Mouse (Mus musculus): Measurements from ENCODE around the gene Rpn1. TPM values are rescaled to one million over a fixed set of nuclear protein-coding genes. Genes with fewer than 3 reads are reported as not detected.
"Not testable (repeated sequence)": the region's sequence is repeated elsewhere in the genome, so short reads cannot be mapped to it uniquely, and the experiment has no call there.

The Rpn1 gene
- polyA plus RNA-seq, 1 experiment from 2014 or later, result 425 TPM

- H3K36me3 ChIP-seq, result no peaks in the 10 kb centered on the region
- no peak overlapping the region for H3K9ac ChIP-seq
- WGBS, result 68% methylated on average over 4 of the region's 4 CpGs
- no peak overlapping the region for H3K4me3 ChIP-seq (replicated peaks)
- ATAC-seq (replicated peaks; ENCODE audit: low FRiP score), result no peak
- no peak overlapping the region for H3K27ac ChIP-seq
- H3K27me3 ChIP-seq, result 0 out of 2 replicates have a peak, but pooled peaks cover 5% of the 10 kb centered on the region
- H3K9me3 ChIP-seq (replicated peaks), result no peaks in the 10 kb centered on the region
- H3K4me2 ChIP-seq, result no peak overlapping the region
- peaks cover 13% of the 10 kb centered on the region for H3K4me1 ChIP-seq
Measured at GRCm38 (mm10) chr6:88124551-88124950, 40.3 kb downstream of the Rpn1 start.

- not testable (repeated sequence) for H3K27ac ChIP-seq; H3K27me3 ChIP-seq; H3K36me3 ChIP-seq; H3K9ac ChIP-seq; ATAC-seq (replicated peaks; ENCODE audit: low FRiP score); H3K4me3 ChIP-seq (replicated peaks); H3K9me3 ChIP-seq (replicated peaks); H3K4me2 ChIP-seq
- peaks cover 13% of the 10 kb centered on the region for H3K4me1 ChIP-seq
- 86% methylated on average over 10 of the region's 10 CpGs for WGBS
Measured at GRCm38 (mm10) chr6:88125815-88126214, 41.5 kb downstream of the Rpn1 start.

- Histone ChIP-seq H3K4me1 (peaks cover 20% of the 10 kb centered on the region), H3K27me3 (0 out of 2 replicates have a peak, but pooled peaks cover 3% of the 10 kb centered on the region), H3K9me3 (replicated peaks) (no peaks in the 10 kb centered on the region), H3K4me3 (replicated peaks) (no peak overlapping the region), H3K9ac (no peak overlapping the region), H3K27ac (no peak overlapping the region), H3K36me3 (no peaks in the 10 kb centered on the region), H3K4me2 (no peak overlapping the region)
- no peak for ATAC-seq (replicated peaks; ENCODE audit: low FRiP score)
- WGBS, result 38% methylated on average over 5 of the region's 5 CpGs
Measured at GRCm38 (mm10) chr6:88131521-88131920, 47.2 kb downstream of the Rpn1 start.

GRCm38 (mm10) chr6:88132051-88132450 lies 47.8 kb downstream of the Rpn1 start:
- ATAC-seq (replicated peaks; ENCODE audit: low FRiP score), result 0 out of 2 replicates have a peak, but pooled peaks have one; percentile 23
- Histone ChIP-seq H3K4me3 (replicated peaks) (no peak overlapping the region), H3K4me1 (peaks cover 24% of the 10 kb centered on the region), H3K9me3 (replicated peaks) (no peaks in the 10 kb centered on the region), H3K4me2 (peak overlapping the region; percentile 40), H3K9ac (no peak overlapping the region), H3K27me3 (0 out of 2 replicates have a peak, but pooled peaks cover 3% of the 10 kb centered on the region), H3K27ac (no peak overlapping the region), H3K36me3 (no peaks in the 10 kb centered on the region)
- WGBS, result 9% methylated on average over 17 of the region's 17 CpGs

- H3K4me2 ChIP-seq, result no peak overlapping the region
- H3K9ac ChIP-seq, result no peak overlapping the region
- no peak overlapping the region for H3K27ac ChIP-seq
- no peak overlapping the region for H3K4me3 ChIP-seq (replicated peaks)
- no peaks in the 10 kb centered on the region for H3K9me3 ChIP-seq (replicated peaks)
- H3K4me1 ChIP-seq, result peaks cover 24% of the 10 kb centered on the region
- no peaks in the 10 kb centered on the region for H3K36me3 ChIP-seq
- ATAC-seq (replicated peaks; ENCODE audit: low FRiP score), result no peak
- WGBS, result 87% methylated on average over 6 of the region's 6 CpGs
- 0 out of 2 replicates have a peak, but pooled peaks cover 3% of the 10 kb centered on the region for H3K27me3 ChIP-seq
Measured at GRCm38 (mm10) chr6:88133061-88133460, 48.8 kb downstream of the Rpn1 start.

- Histone ChIP-seq H3K9ac (no peak overlapping the region), H3K4me1 (peaks cover 24% of the 10 kb centered on the region), H3K9me3 (replicated peaks) (no peaks in the 10 kb centered on the region), H3K27me3 (0 out of 2 replicates have a peak, but pooled peaks cover 3% of the 10 kb centered on the region), H3K36me3 (no peaks in the 10 kb centered on the region), H3K4me3 (replicated peaks) (no peak overlapping the region), H3K27ac (no peak overlapping the region), H3K4me2 (no peak overlapping the region)
- no peak for ATAC-seq (replicated peaks; ENCODE audit: low FRiP score)
- 63% methylated on average over 6 of the region's 6 CpGs for WGBS
Measured at GRCm38 (mm10) chr6:88133878-88134277, 49.6 kb downstream of the Rpn1 start.

- Histone ChIP-seq H3K4me1 (peaks cover 34% of the 10 kb centered on the region), H3K9me3 (replicated peaks) (no peaks in the 10 kb centered on the region), H3K27me3 (0 out of 2 replicates have a peak, but pooled peaks cover 3% of the 10 kb centered on the region), H3K27ac (no peak overlapping the region), H3K4me2 (peak overlapping the region; percentile 55), H3K36me3 (no peaks in the 10 kb centered on the region), H3K4me3 (replicated peaks) (peak overlapping the region; percentile 23), H3K9ac (no peak overlapping the region)
- ATAC-seq (replicated peaks; ENCODE audit: low FRiP score), result no peak
- 21% methylated on average over 15 of the region's 15 CpGs for WGBS
Measured at GRCm38 (mm10) chr6:88136201-88136631, 51.9 kb downstream of the Rpn1 start.

GRCm38 (mm10) chr6:88138485-88138884 lies 54.2 kb downstream of the Rpn1 start:
- Histone ChIP-seq H3K27ac (no peak overlapping the region), H3K4me2 (no peak overlapping the region), H3K9me3 (replicated peaks) (no peaks in the 10 kb centered on the region), H3K36me3 (no peaks in the 10 kb centered on the region), H3K27me3 (no peaks in the 10 kb centered on the region), H3K4me1 (peaks cover 26% of the 10 kb centered on the region), H3K4me3 (replicated peaks) (no peak overlapping the region), H3K9ac (no peak overlapping the region)
- no peak for ATAC-seq (replicated peaks; ENCODE audit: low FRiP score)
- 83% methylated on average over 3 of the region's 3 CpGs for WGBS

- no peaks in the 10 kb centered on the region for H3K36me3 ChIP-seq
- no peak overlapping the region for H3K4me2 ChIP-seq
- no peaks in the 10 kb centered on the region for H3K9me3 ChIP-seq (replicated peaks)
- ATAC-seq (replicated peaks; ENCODE audit: low FRiP score), result no peak
- H3K4me1 ChIP-seq, result peaks cover 23% of the 10 kb centered on the region
- WGBS, result 53% methylated on average over 8 of the region's 8 CpGs
- H3K4me3 ChIP-seq (replicated peaks), result no peak overlapping the region
- H3K27ac ChIP-seq, result no peak overlapping the region
- H3K9ac ChIP-seq, result no peak overlapping the region
- H3K27me3 ChIP-seq, result no peaks in the 10 kb centered on the region
Measured at GRCm38 (mm10) chr6:88140264-88140663, 56.0 kb downstream of the Rpn1 start.

- no peaks in the 10 kb centered on the region for H3K36me3 ChIP-seq
- H3K4me3 ChIP-seq (replicated peaks), result no peak overlapping the region
- ATAC-seq (replicated peaks; ENCODE audit: low FRiP score), result no peak
- H3K9ac ChIP-seq, result no peak overlapping the region
- no peaks in the 10 kb centered on the region for H3K27me3 ChIP-seq
- 77% methylated on average over 4 of the region's 4 CpGs for WGBS
- H3K4me2 ChIP-seq, result no peak overlapping the region
- H3K9me3 ChIP-seq (replicated peaks), result no peaks in the 10 kb centered on the region
- H3K27ac ChIP-seq, result no peak overlapping the region
- H3K4me1 ChIP-seq, result peaks cover 22% of the 10 kb centered on the region; the same call in 1 of the 2 replicates
Measured at GRCm38 (mm10) chr6:88145793-88146192, 61.5 kb downstream of the Rpn1 start.

- no peaks in the 10 kb centered on the region for H3K36me3 ChIP-seq
- no peak overlapping the region for H3K9ac ChIP-seq
- peaks cover 20% of the 10 kb centered on the region; the same call in 1 of the 2 replicates for H3K4me1 ChIP-seq
- no peak overlapping the region for H3K27ac ChIP-seq
- H3K9me3 ChIP-seq (replicated peaks), result no peaks in the 10 kb centered on the region
- ATAC-seq (replicated peaks; ENCODE audit: low FRiP score), result no peak
- no peak overlapping the region for H3K4me2 ChIP-seq
- 69% methylated on average over 8 of the region's 8 CpGs for WGBS
- H3K27me3 ChIP-seq, result no peaks in the 10 kb centered on the region
- H3K4me3 ChIP-seq (replicated peaks), result no peak overlapping the region
Measured at GRCm38 (mm10) chr6:88146576-88146975, 62.3 kb downstream of the Rpn1 start.

- no peaks in the 10 kb centered on the region for H3K36me3 ChIP-seq
- peak overlapping the region; percentile 14 for H3K27ac ChIP-seq
- peaks cover 20% of the 10 kb centered on the region; the same call in 1 of the 2 replicates for H3K4me1 ChIP-seq
- WGBS, result 59% methylated on average over 16 of the region's 16 CpGs
- no peak overlapping the region for H3K4me3 ChIP-seq (replicated peaks)
- H3K4me2 ChIP-seq, result 0 out of 2 replicates have a peak overlapping the region, but pooled peaks have one; percentile 4
- no peak overlapping the region for H3K9ac ChIP-seq
- no peaks in the 10 kb centered on the region for H3K9me3 ChIP-seq (replicated peaks)
- ATAC-seq (replicated peaks; ENCODE audit: low FRiP score), result peak; percentile 68; the same call in 1 of the 2 replicates
- H3K27me3 ChIP-seq, result no peaks in the 10 kb centered on the region
Measured at GRCm38 (mm10) chr6:88147411-88148003, 63.2 kb downstream of the Rpn1 start.
